Comparison of ENCODE assay signal across 9 mouse cellular contexts in the genomic region with DNA sequence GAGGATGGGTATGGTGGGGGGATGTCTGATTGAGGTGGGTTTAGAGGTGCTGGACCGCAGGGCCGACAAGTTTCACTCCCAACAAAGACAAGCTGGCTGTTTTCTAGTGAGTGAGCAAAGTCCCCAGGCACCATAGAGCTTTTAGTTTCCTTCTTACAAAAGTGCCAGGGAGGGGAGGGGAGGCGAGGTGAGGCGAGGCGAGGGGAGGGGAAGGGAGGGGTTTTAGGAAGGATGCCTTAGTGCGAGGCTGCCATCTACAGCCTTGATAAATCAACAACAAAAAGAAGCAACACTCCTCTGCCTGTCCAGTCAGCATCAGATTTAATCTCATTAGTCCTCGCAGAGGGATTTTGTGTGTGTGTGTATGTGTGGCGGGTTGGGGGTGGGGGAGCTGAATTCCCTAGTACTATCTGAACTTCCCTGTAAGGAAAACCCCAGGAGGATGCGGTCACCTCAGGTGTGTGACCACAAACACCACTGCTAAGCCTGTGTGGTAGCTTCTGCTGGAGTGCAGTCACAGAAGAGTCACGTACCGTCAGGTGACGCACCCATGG.
DNase-seq lines count a peak whose midpoint lies in the region; ATAC-seq and TF ChIP-seq lines count a peak whose summit lies in the region.
"Had no signal": no experiment of that assay in that cellular context is flagged by ENCODE, and none has a peak within 500 bp of the region (broad histone marks: within the 10 kb centered on the region; RNA-seq: fewer than 3 reads in every experiment).

No protein-coding gene starts in this region.

- no peak overlapping the region for H3K27ac ChIP-seq in left cerebral cortex, adult 2 months
- H3K27ac ChIP-seq in hindbrain, embryonic 13.5 days = no peak overlapping the region
- no peak overlapping the region for H3K27ac ChIP-seq in liver, embryonic 14.5 days
- H3K27ac ChIP-seq: macrophage had no signal

- no peak overlapping the region for H3K4me3 ChIP-seq in left cerebral cortex, adult 2 months
- H3K4me3 ChIP-seq in hindbrain, embryonic 13.5 days = peak overlapping the region; percentile 11; the same call in 1 of the 2 replicates
- H3K4me3 ChIP-seq in liver, embryonic 14.5 days (ENCODE audit: insufficient read depth in 1 of 2, low read depth in 2 of 2, low read length in 2 of 2) = no peak overlapping the region

- peak overlapping the region; percentile 47 for H3K4me2 ChIP-seq in hindbrain, embryonic 13.5 days
- peak overlapping the region; percentile 38 for H3K4me2 ChIP-seq in liver, embryonic 14.5 days (ENCODE audit: low read depth)

- ATAC-seq in hindbrain, embryonic 13.5 days (ENCODE audit: low FRiP score) = no peak
- no peak for ATAC-seq in liver, embryonic 14.5 days (ENCODE audit: insufficient read depth)

- TF ChIP-seq EP300 in liver, embryonic 14.5 days (IDR thresholded peaks at IDR 0.05; ENCODE audit: low read depth) = no peak

- peaks cover 17% of the 10 kb centered on the region for H3K27me3 ChIP-seq in hindbrain, embryonic 13.5 days
- H3K27me3 ChIP-seq in liver, embryonic 14.5 days (ENCODE audit: control insufficient read depth, insufficient read depth, low read length) = peaks cover 16% of the 10 kb centered on the region

- no peaks in the 10 kb centered on the region for H3K36me3 ChIP-seq in hindbrain, embryonic 13.5 days
- no peaks in the 10 kb centered on the region for H3K36me3 ChIP-seq in liver, embryonic 14.5 days (replicated peaks; ENCODE audit: control insufficient read depth, insufficient read depth, low read depth)

- no peak for DNase-seq in left cerebral cortex, adult 2 months (ENCODE audit: extremely low spot score in 1 of 2, low spot score in 2 of 2)
- DNase-seq in left cerebral cortex, adult 11 months (ENCODE audit: low spot score) = no peak
- peak; percentile 35 for DNase-seq in embryo, embryonic 9.5 days (ENCODE audit: extremely low spot score)
- DNase-seq in liver, embryonic 14.5 days (ENCODE audit: low read depth in 3 of 3, low spot score in 3 of 3) = no peak
- peak; percentile 39 for DNase-seq in neural tube, embryonic 10.5 days (ENCODE audit: extremely low spot score, low spot score)
- DNase-seq in yolk sac, embryonic 10.5 days (ENCODE audit: low spot score) = no peak
- DNase-seq in left cerebral cortex, adult 8-10 months (ENCODE audit: low spot score in 2 of 2) = no peak

- peaks cover 16% of the 10 kb centered on the region for H3K4me1 ChIP-seq in hindbrain, embryonic 13.5 days (replicated peaks)
- no peaks in the 10 kb centered on the region for H3K4me1 ChIP-seq in liver, embryonic 14.5 days (replicated peaks; ENCODE audit: control insufficient read depth in 2 of 2, insufficient read depth in 2 of 2, low read length in 1 of 2)

- WGBS in hindbrain, embryonic 13.5 days = 16% methylated on average over 12 of the region's 12 CpGs
- WGBS in liver, embryonic 14.5 days (ENCODE audit: insufficient replicate concordance) = 5% methylated on average over 12 of the region's 12 CpGs

- intact Hi-C loops in left cerebral cortex, adult 2 months (cut with DNase I) = no loop called here

- H3K9ac ChIP-seq in hindbrain, embryonic 13.5 days = 0 out of 2 replicates have a peak overlapping the region, but pooled peaks have one; percentile 9
- H3K9ac ChIP-seq in liver, embryonic 14.5 days (replicated peaks) = no peak overlapping the region

- TF ChIP-seq CTCF in left cerebral cortex, adult 2 months (IDR thresholded peaks at IDR 0.05) = peak; percentile 2
- TF ChIP-seq CTCF in liver, embryonic 14.5 days (IDR thresholded peaks at IDR 0.05; ENCODE audit: low read depth) = no peak

- H3K9me3 ChIP-seq in hindbrain, embryonic 13.5 days = no peaks in the 10 kb centered on the region
- no peaks in the 10 kb centered on the region for H3K9me3 ChIP-seq in liver, embryonic 14.5 days (ENCODE audit: control insufficient read depth, low read length)

Comparison
In these comparisons a context has a peak if more than half of its experiments do, and no peak if none do; other contexts are left out.
1. DNase-seq: peak in embryo, embryonic 9.5 days (single experiment) and neural tube, embryonic 10.5 days (single experiment); none in left cerebral cortex, adult 2 months (0 of 2), left cerebral cortex, adult 11 months (single experiment), liver, embryonic 14.5 days (0 of 3), yolk sac, embryonic 10.5 days (single experiment) and left cerebral cortex, adult 8-10 months (0 of 2).